Mouse (Mus musculus) embryonic facial prominence, embryonic 10.5 days (tissue): ENCODE measurements around the gene Fry. TPM values are rescaled to one million over a fixed set of nuclear protein-coding genes. Genes with fewer than 3 reads are reported as not detected.

Source experiments
- DNase-seq: peaks from one replicate; pipeline ENCODE4 v3.0.0-alpha.2; 2017; ENCODE audit warnings: low spot score
- H3K27ac ChIP-seq: fragments of 300-500 bp; sonication (generic); replicated peaks from 2 replicates; pipeline ENCODE4 v1.5.1; 2016; ENCODE audit warnings: mild to moderate bottlenecking
- H3K27me3 ChIP-seq: fragments of 300-500 bp; sonication (generic); replicated peaks from 2 replicates; pipeline ENCODE4 v1.6.1; 2016; ENCODE audit warnings: low read depth, mild to moderate bottlenecking; ENCODE audit not compliant: poor library complexity, severe bottlenecking
- H3K36me3 ChIP-seq: fragments of 300-500 bp; sonication (generic); replicated peaks from 2 replicates; pipeline ENCODE4 v1.6.1; 2016; ENCODE audit warnings: mild to moderate bottlenecking, moderate library complexity
- H3K4me1 ChIP-seq: fragments of 300-500 bp; sonication (generic); 2 replicates; pipeline ENCODE4 v1.6.1; 2016
- H3K4me3 ChIP-seq: fragments of 300-500 bp; sonication (generic); 2 replicates; pipeline ENCODE4 v1.5.1; 2016; ENCODE audit warnings: mild to moderate bottlenecking, moderate library complexity
- H3K9me3 ChIP-seq: fragments of 300-500 bp; sonication (generic); 2 replicates; pipeline ENCODE4 v1.6.1; 2016; ENCODE audit warnings: mild to moderate bottlenecking
- WGBS: fragments of 180-500 bp; shearing (Covaris S2); methylation state at CpG from one replicate; pipeline ENCODE4 v1.1.7; 2016; 5-methylcytosine and 5-hydroxymethylcytosine counted together
- polyA plus RNA-seq: library from polyadenylated mRNA; unstranded; fragments of >200 nt; fragmentation: Nextera tagmentation; extraction: Ambion mirVana; gene quantifications from 2 replicates; pipeline ENCODE4 v1.2.1, GENCODE M21; 2016

Gene Fry
- polyA plus RNA-seq, 1 experiment from 2014 or later = 7.4 TPM

DNA sequence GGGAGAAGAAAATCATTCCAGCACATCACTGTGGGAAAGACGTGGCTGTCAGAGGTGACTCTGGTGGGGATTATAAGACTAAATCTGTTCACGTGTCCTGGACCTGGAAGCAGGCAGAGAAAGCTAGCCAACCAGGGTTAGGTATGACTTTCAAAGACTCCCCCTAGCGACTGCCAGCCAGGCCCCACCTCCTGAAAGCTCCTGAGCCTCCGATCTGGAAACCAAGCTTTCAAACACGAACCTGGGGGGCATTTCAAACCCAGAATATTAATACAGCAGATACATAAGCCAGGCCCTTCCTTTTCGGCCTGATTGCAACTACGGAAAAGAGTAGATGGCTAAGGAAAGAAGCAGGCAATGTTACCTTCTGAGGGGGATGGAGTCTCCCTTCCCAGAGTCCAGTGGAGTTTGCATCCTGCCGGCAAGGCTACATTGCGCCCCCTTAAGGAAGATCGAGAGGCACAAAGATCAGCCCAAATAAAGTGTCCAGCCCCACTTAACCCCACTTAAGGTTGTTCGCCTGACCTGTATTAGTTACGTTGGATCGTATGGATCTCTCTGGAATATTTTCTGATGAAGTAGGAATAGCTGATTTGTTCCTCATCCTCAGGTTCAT lies 284.5 kb downstream of the Fry start:
- Histone ChIP-seq H3K27ac (no peak overlapping the region), H3K4me3 (peak overlapping the region; percentile 41), H3K4me1 (no peaks in the 10 kb centered on the region), H3K27me3 (no peaks in the 10 kb centered on the region), H3K36me3 (peaks cover 9% of the 10 kb centered on the region), H3K9me3 (no peaks in the 10 kb centered on the region; the same call in 1 of the 2 replicates)
- 22% methylated on average over 13 of the region's 13 CpGs for WGBS
- peak; percentile 52 for DNase-seq

DNA sequence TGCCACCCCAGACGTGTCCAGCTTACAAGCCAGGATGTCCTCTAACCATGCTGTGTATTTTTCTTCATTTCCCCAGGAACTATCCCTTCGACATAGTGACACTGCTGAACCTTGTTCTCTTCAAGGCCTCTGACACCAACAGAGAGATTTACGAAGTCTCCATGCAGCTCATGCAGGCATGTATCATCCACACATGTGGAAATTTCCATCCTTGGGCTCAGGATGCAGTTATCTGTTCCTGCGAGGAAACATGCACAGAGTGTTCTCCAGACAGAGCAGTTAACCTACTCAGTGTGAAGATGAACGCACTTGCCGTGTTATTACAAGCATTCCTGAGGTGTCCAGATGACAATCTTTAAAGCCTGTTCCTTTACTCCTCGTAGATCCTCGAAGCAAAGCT lies 286.4 kb downstream of the Fry start:
- no peaks in the 10 kb centered on the region; the same call in 1 of the 2 replicates for H3K9me3 ChIP-seq
- 81% methylated on average over 8 of the region's 8 CpGs for WGBS
- H3K36me3 ChIP-seq = peaks cover 9% of the 10 kb centered on the region
- no peak overlapping the region for H3K4me3 ChIP-seq
- H3K4me1 ChIP-seq = peaks cover 11% of the 10 kb centered on the region
- no peak for DNase-seq
- H3K27ac ChIP-seq = no peak overlapping the region
- H3K27me3 ChIP-seq = no peaks in the 10 kb centered on the region

DNA sequence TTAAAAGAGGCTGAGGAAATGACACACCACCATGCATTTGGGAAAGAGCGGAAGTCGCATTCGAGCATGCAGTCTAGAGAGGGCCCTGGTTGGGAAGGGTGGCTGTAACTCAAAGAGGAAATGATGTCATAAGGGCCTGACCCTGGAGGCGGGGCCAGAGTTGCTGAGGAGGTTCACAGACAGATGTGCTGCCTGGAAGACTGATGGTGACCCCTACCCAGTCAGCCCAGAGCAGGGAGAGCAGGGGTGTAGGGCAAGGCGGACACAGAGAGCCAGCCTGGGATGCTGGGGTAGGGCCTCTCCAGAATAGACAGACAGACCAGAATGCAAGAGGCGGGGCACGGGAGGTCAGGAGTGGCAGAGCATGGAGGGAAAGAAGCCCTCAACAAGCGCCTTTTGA lies 290.5 kb downstream of the Fry start:
- Histone ChIP-seq H3K4me3 (no peak overlapping the region), H3K36me3 (no peaks in the 10 kb centered on the region), H3K4me1 (peaks cover 13% of the 10 kb centered on the region), H3K27ac (peak overlapping the region; percentile 65; the same call in 1 of the 2 replicates), H3K27me3 (no peaks in the 10 kb centered on the region), H3K9me3 (no peaks in the 10 kb centered on the region)
- DNase-seq = peak; percentile 31
- 82% methylated on average over 8 of the region's 8 CpGs for WGBS

- Histone ChIP-seq H3K4me1 (peaks cover 13% of the 10 kb centered on the region), H3K4me3 (no peak overlapping the region), H3K27me3 (no peaks in the 10 kb centered on the region), H3K9me3 (peaks cover 2% of the 10 kb centered on the region; the same call in 1 of the 2 replicates), H3K36me3 (peaks cover 2% of the 10 kb centered on the region; the same call in 1 of the 2 replicates), H3K27ac (peak overlapping the region; percentile 65)
- WGBS = 67% methylated on average over 15 of the region's 15 CpGs
- DNase-seq = no peak
Observed at GRCm38 (mm10) chr5:150409451-150410045, 291.1 kb downstream of the Fry start.

DNA sequence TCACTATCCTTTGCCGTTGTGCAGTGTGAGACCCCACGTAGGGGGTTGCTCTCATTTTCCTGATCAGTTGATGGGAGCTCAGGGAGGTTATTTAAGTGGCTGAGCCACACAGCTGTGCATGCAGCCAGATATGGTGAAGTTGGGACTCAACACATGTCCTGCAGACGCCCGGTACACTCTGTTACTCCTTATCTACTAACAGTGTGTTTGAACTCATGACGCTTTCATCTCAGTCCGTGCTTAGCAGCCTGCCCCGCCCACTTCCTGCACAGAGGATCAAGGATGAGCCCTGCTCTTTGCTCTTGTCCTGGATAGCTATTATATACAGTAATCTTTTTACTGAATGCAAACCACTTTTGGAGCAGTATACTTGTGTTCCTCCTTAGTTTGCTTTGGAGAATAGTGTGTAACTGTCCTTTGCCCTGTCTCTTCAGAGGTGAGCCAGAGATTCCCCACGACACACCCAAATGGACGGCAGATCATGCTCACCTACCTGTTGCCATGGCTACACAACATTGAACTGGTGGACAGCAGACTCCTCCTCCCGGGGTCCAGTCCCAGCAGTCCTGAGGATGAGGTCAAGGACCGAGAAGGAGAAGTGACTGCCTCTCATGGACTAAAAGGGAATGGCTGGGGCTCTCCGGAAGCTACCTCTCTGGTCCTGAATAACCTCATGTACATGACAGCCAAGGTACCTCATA lies 294.5 kb downstream of the Fry start:
- 85% methylated on average over 12 of the region's 12 CpGs for WGBS
- no peak overlapping the region for H3K27ac ChIP-seq
- no peak for DNase-seq
- H3K9me3 ChIP-seq = peaks cover 13% of the 10 kb centered on the region; the same call in 1 of the 2 replicates
- H3K27me3 ChIP-seq = no peaks in the 10 kb centered on the region
- H3K4me1 ChIP-seq = peaks cover 14% of the 10 kb centered on the region
- H3K36me3 ChIP-seq = peaks cover 18% of the 10 kb centered on the region
- no peak overlapping the region for H3K4me3 ChIP-seq

DNA sequence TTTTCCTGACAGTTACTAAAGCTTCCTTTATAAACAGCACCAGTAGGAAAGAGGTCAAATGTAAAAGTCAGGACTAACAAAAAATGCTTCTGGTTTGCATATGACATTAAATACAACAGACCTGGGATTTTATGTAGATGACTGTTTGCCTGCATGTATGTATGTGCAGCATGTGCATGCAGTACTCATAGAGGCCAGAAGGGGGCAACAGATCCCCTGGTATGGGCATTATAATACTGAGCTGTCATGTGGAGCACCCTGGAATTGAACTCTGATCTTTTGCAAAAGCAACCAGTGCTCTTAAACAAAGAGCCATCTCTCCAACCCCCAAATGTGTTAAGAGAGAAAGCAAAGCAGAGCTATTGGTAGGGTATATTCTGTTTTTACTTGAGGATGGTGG lies 296.4 kb downstream of the Fry start:
- Histone ChIP-seq H3K27ac (no peak overlapping the region), H3K36me3 (peaks cover 18% of the 10 kb centered on the region), H3K4me3 (no peak overlapping the region), H3K4me1 (peaks cover 12% of the 10 kb centered on the region), H3K27me3 (no peaks in the 10 kb centered on the region), H3K9me3 (peaks cover 13% of the 10 kb centered on the region; the same call in 1 of the 2 replicates)
- no peak for DNase-seq

GRCm38 (mm10) chr5:150417223-150417622 lies 298.8 kb downstream of the Fry start:
- no peaks in the 10 kb centered on the region for H3K27me3 ChIP-seq
- no peak for DNase-seq
- no peak overlapping the region for H3K27ac ChIP-seq
- WGBS = 94% methylated on average over 2 of the region's 2 CpGs
- H3K36me3 ChIP-seq = peaks cover 18% of the 10 kb centered on the region
- peaks cover 13% of the 10 kb centered on the region; the same call in 1 of the 2 replicates for H3K9me3 ChIP-seq
- H3K4me1 ChIP-seq = peaks cover 10% of the 10 kb centered on the region
- no peak overlapping the region for H3K4me3 ChIP-seq

- peaks cover 14% of the 10 kb centered on the region for H3K4me1 ChIP-seq
- H3K9me3 ChIP-seq = peaks cover 13% of the 10 kb centered on the region; the same call in 1 of the 2 replicates
- H3K4me3 ChIP-seq = no peak overlapping the region
- H3K27ac ChIP-seq = no peak overlapping the region
- WGBS = 48% methylated on average over 6 of the region's 6 CpGs
- no peaks in the 10 kb centered on the region for H3K27me3 ChIP-seq
- H3K36me3 ChIP-seq = peaks cover 18% of the 10 kb centered on the region
- no peak for DNase-seq
Observed at GRCm38 (mm10) chr5:150418035-150418434, 299.6 kb downstream of the Fry start.

DNA sequence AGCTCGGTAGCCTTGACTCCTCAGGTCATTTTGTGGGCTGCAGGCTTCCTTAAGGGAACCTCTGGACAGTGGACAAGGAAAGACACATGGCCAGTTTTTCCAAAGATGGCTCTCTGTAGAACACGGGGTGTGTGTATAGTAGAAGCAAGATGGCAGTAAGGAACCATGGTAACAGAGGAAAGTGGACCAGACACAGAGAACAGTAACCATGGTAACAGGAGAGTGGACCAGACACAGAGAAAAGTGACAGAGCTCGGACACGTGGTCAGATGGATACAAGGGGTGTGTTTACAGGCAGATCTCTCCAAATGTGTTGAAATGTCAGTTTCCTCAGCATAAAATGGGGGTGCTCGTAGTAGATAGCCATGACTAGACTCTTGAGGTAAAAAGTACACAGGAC lies 306.6 kb downstream of the Fry start:
- WGBS = 85% methylated on average over 5 of the region's 5 CpGs
- Histone ChIP-seq H3K4me1 (peaks cover 5% of the 10 kb centered on the region; the same call in 1 of the 2 replicates), H3K4me3 (no peak overlapping the region), H3K36me3 (no peaks in the 10 kb centered on the region), H3K27ac (no peak overlapping the region), H3K9me3 (no peaks in the 10 kb centered on the region), H3K27me3 (no peaks in the 10 kb centered on the region)
- DNase-seq = no peak

- WGBS = 85% methylated on average over 3 of the region's 3 CpGs
- no peak overlapping the region for H3K4me3 ChIP-seq
- DNase-seq = peak; percentile 35
- no peaks in the 10 kb centered on the region for H3K9me3 ChIP-seq
- H3K27me3 ChIP-seq = no peaks in the 10 kb centered on the region
- no peaks in the 10 kb centered on the region for H3K36me3 ChIP-seq
- peaks cover 5% of the 10 kb centered on the region; the same call in 1 of the 2 replicates for H3K4me1 ChIP-seq
- H3K27ac ChIP-seq = no peak overlapping the region
Observed at GRCm38 (mm10) chr5:150426595-150426994, 308.1 kb downstream of the Fry start.

GRCm38 (mm10) chr5:150431286-150431685 lies 312.8 kb downstream of the Fry start:
- Histone ChIP-seq H3K4me1 (peaks cover under 1% of the 10 kb centered on the region; the same call in 1 of the 2 replicates), H3K27me3 (no peaks in the 10 kb centered on the region), H3K9me3 (peaks cover 8% of the 10 kb centered on the region; the same call in 1 of the 2 replicates), H3K27ac (no peak overlapping the region), H3K4me3 (no peak overlapping the region), H3K36me3 (peaks cover 12% of the 10 kb centered on the region; the same call in 1 of the 2 replicates)
- WGBS = 91% methylated on average over 7 of the region's 7 CpGs
- DNase-seq = no peak

- H3K27me3 ChIP-seq = peaks cover 10% of the 10 kb centered on the region
- peaks cover 8% of the 10 kb centered on the region for H3K4me1 ChIP-seq
- H3K27ac ChIP-seq = no peak overlapping the region
- H3K36me3 ChIP-seq = peaks cover 12% of the 10 kb centered on the region; the same call in 1 of the 2 replicates
- no peak for DNase-seq
- WGBS = 93% methylated on average over 2 of the region's 2 CpGs
- peaks cover 8% of the 10 kb centered on the region; the same call in 1 of the 2 replicates for H3K9me3 ChIP-seq
- H3K4me3 ChIP-seq = no peak overlapping the region
Observed at GRCm38 (mm10) chr5:150432960-150433359, 314.5 kb downstream of the Fry start.
